Mouse (Mus musculus) small intestine, adult 2 months (tissue): ENCODE data around the gene 2610528J11Rik. TPM values are rescaled to one million over a fixed set of nuclear protein-coding genes. Genes with fewer than 3 reads are reported as not detected.

Experiments
- H3K27ac ChIP-seq: fragments of 200-500 bp; 2 replicates; pipeline ENCODE4 v1.5.1; 2012; ENCODE audit warnings: low read depth, low read length, control low read depth, inconsistent platforms; ENCODE audit not compliant: insufficient read depth
- H3K27me3 ChIP-seq: fragments of 200-500 bp; 2 replicates; pipeline ENCODE4 v1.6.1; 2012; ENCODE audit warnings: mild to moderate bottlenecking, moderate library complexity, low read length, inconsistent platforms; ENCODE audit not compliant: control insufficient read depth, insufficient read depth
- H3K36me3 ChIP-seq: fragments of 200-500 bp; 2 replicates; pipeline ENCODE4 v1.6.1; 2012; ENCODE audit warnings: mild to moderate bottlenecking, low read length, control low read depth, inconsistent platforms; ENCODE audit not compliant: control insufficient read depth, insufficient read depth
- H3K4me1 ChIP-seq: fragments of 200-500 bp; 2 replicates; pipeline ENCODE4 v1.6.1; 2012; ENCODE audit warnings: low read length, inconsistent platforms, mixed read lengths; ENCODE audit not compliant: control insufficient read depth, insufficient read depth, insufficient read length
- H3K4me3 ChIP-seq: fragments of 200-500 bp; 2 replicates; pipeline ENCODE4 v1.5.1; 2012; ENCODE audit warnings: low read depth, mild to moderate bottlenecking, control low read depth, inconsistent platforms, low read length, moderate library complexity
- CTCF ChIP-seq: fragments of 200-500 bp; IDR thresholded peaks from 2 replicates; pipeline ENCODE4 v1.5.1; 2012; ENCODE audit warnings: low read depth, mild to moderate bottlenecking, control low read depth, inconsistent platforms, low read length, moderate library complexity, mixed read lengths; ENCODE audit not compliant: insufficient replicate concordance, insufficient read length; ENCODE audit errors: extremely low read depth
- POLR2A ChIP-seq: fragments of 200-500 bp; IDR thresholded peaks from 2 replicates; pipeline ENCODE4 v1.6.1; 2012; ENCODE audit warnings: low read depth, mild to moderate bottlenecking, control low read depth, inconsistent platforms, low read length, moderate library complexity
- WGBS: fragments of 180-500 bp; shearing (Covaris S2); methylation state at CpG from one replicate; pipeline ENCODE4 v1.1.7; 2018; 5-methylcytosine and 5-hydroxymethylcytosine counted together
- polyA plus RNA-seq: library from polyadenylated mRNA; depleted of rRNA; stranded (reverse); fragments of >200 nt; gene quantifications from 2 replicates; pipeline ENCODE4 v1.2.3, GENCODE M21; 2012

Gene 2610528J11Rik
- polyA plus RNA-seq, 1 experiment, result 164 TPM

GRCm38 (mm10) chr4:118509050-118509449 lies 17.7 kb upstream of the 2610528J11Rik start:
- TF ChIP-seq CTCF (no peak), POLR2A (no peak)
- Histone ChIP-seq H3K4me1 (peaks cover 10% of the 10 kb centered on the region), H3K4me3 (no peak overlapping the region), H3K27me3 (no peaks in the 10 kb centered on the region), H3K36me3 (no peaks in the 10 kb centered on the region), H3K27ac (no peak overlapping the region)
- 28% methylated on average over 6 of the region's 6 CpGs for WGBS

GRCm38 (mm10) chr4:118516699-118517496 lies 9.9 kb upstream of the 2610528J11Rik start:
- Histone ChIP-seq H3K4me1 (peaks cover 28% of the 10 kb centered on the region; the same call in 1 of the 2 replicates), H3K27ac (peak overlapping the region; percentile 100), H3K4me3 (peak overlapping the region; percentile 51), H3K27me3 (no peaks in the 10 kb centered on the region), H3K36me3 (no peaks in the 10 kb centered on the region)
- 10% methylated on average over 20 of the region's 20 CpGs for WGBS
- TF ChIP-seq POLR2A (peak; percentile 52; the same call in 1 of the 2 replicates), CTCF (0 out of 2 replicates have a peak, but pooled peaks have one; percentile 12)

GRCm38 (mm10) chr4:118517497-118518146 lies 9.2 kb upstream of the 2610528J11Rik start:
- H3K27me3 ChIP-seq, result no peaks in the 10 kb centered on the region
- peak overlapping the region; percentile 51 for H3K4me3 ChIP-seq
- H3K4me1 ChIP-seq, result peaks cover 28% of the 10 kb centered on the region; the same call in 1 of the 2 replicates
- peak overlapping the region; percentile 100 for H3K27ac ChIP-seq
- 19% methylated on average over 16 of the region's 16 CpGs for WGBS
- H3K36me3 ChIP-seq, result no peaks in the 10 kb centered on the region
- no peak for TF ChIP-seq POLR2A
- TF ChIP-seq CTCF, result no peak

- no peak for TF ChIP-seq CTCF
- no peak for TF ChIP-seq POLR2A
- H3K27me3 ChIP-seq, result no peaks in the 10 kb centered on the region
- H3K27ac ChIP-seq, result peak overlapping the region; percentile 100
- H3K4me1 ChIP-seq, result peaks cover 28% of the 10 kb centered on the region; the same call in 1 of the 2 replicates
- H3K36me3 ChIP-seq, result no peaks in the 10 kb centered on the region
- 14% methylated on average over 5 of the region's 5 CpGs for WGBS
- peak overlapping the region; percentile 35; the same call in 1 of the 2 replicates for H3K4me3 ChIP-seq
These were observed 8.6 kb upstream of the 2610528J11Rik start for GRCm38 (mm10) chr4:118518208-118518607.

- H3K4me1 ChIP-seq, result peaks cover 24% of the 10 kb centered on the region; the same call in 1 of the 2 replicates
- no peak for TF ChIP-seq CTCF
- TF ChIP-seq POLR2A, result no peak
- H3K27me3 ChIP-seq, result no peaks in the 10 kb centered on the region
- no peak overlapping the region for H3K4me3 ChIP-seq
- H3K27ac ChIP-seq, result no peak overlapping the region
- WGBS, result 75% methylated on average over 7 of the region's 7 CpGs
- no peaks in the 10 kb centered on the region for H3K36me3 ChIP-seq
These were observed 4.6 kb upstream of the 2610528J11Rik start for GRCm38 (mm10) chr4:118522248-118522647.

- Histone ChIP-seq H3K36me3 (no peaks in the 10 kb centered on the region), H3K4me1 (peaks cover 23% of the 10 kb centered on the region; the same call in 1 of the 2 replicates), H3K27me3 (no peaks in the 10 kb centered on the region), H3K4me3 (no peak overlapping the region), H3K27ac (no peak overlapping the region)
- TF ChIP-seq CTCF, result no peak
- TF ChIP-seq POLR2A, result no peak
- WGBS, result 78% methylated on average over 7 of the region's 7 CpGs
These were observed 2.8 kb upstream of the 2610528J11Rik start for GRCm38 (mm10) chr4:118523976-118524375.

GRCm38 (mm10) chr4:118525779-118526178 lies 1.0 kb upstream of the 2610528J11Rik start:
- Histone ChIP-seq H3K27ac (peak overlapping the region; percentile 97), H3K27me3 (no peaks in the 10 kb centered on the region), H3K36me3 (peaks cover 12% of the 10 kb centered on the region), H3K4me1 (peaks cover 26% of the 10 kb centered on the region), H3K4me3 (no peak overlapping the region)
- 63% methylated on average over 3 of the region's 3 CpGs for WGBS
- TF ChIP-seq POLR2A, result no peak
- no peak for TF ChIP-seq CTCF
